Mouse (Mus musculus) ovary, adult 10 weeks (tissue): ENCODE measurements around the gene Ticam1. TPM values are rescaled to one million over a fixed set of nuclear protein-coding genes. Genes with fewer than 3 reads are reported as not detected.

Experiments used
- polyA plus RNA-seq: library from polyadenylated mRNA; stranded (reverse); fragments of 350-450 nt; fragmentation: Illumina TruSeq; extraction: RNeasy Lipid Tissue Mini Kit (QIAGEN cat#74804); gene quantifications from one replicate; pipeline ENCODE4 v1.2.3, GENCODE M21; 2014

Gene Ticam1
- 0.20 TPM for polyA plus RNA-seq

DNA sequence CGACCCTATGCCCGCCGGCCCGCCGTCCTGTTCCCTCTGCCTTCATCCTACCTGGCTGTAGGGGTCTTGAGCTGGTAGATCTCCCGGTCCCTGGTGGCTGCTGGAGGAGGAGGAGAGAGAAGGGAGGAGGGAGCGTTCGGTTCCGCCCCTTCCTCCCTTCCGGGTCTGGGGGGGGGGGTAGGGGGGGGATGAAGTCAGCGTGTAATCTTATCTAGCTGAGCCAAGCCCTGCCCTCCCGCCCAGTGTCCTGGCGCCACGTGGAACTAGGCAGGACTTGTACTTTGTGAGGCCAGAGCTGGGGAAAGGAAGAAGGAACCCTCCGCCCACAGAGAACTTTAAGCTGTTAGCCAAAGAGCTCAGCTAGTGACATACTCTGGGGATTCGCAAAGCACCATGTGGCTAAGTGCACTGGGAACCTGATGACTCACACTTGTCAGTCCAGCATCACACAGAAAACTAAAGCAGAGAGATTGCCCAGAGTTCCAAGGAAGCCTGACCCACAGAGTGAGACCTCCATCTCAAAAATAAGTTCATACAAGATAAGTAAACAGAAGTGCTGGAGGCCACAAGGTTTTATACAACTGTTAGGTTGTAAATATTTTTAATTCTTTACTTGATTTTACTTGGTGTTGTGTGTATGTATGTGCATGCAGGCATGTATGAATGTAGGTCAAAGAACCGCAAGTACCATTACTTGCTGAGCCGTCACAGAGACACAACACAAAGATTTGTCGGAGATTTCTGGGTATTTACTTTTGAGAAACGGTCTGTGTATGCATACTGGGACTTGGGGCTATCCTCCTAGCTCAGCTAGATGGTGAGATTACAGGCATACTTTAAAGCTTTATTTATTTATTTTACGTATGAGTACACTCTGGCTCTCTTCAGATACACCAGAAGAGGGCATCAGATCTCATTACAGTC is at the start of gene Ticam1:
Gene Ticam1, minus strand, starts transcription at position 144 of the 924 bp plus-strand sequence.

DNA sequence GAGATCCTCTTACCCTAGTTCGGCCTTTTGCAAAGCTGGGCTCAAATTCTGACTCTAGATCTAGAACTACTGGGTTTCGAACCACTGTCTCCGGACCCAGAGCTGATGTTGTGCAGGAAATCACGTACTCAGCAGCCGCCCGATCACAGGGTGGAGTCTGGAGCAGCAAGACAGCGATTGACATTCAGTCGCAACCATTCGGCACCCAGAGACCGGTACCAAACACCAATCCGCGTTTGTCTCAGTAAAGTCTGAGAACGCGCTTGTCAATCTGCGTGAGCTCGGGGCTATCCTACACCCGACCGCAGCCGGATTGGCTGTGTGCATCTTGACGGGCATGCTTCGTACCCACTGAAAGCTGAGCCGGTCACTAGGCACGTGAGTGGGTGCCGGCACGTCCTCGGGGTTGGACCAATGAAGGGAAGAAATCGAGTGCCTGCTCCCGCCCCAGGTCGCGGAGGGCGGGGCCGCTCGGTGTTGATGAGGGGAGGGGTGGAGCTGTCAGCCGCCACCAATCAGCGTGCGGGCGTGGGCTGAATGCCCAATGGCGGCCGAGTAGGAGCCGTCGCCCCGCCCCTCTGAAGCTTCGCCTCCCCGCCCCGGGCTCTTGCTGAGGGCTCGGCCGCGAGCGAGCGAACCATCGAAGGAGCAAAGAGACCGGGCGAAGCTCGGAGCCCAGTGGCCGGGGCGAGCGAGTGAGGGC is 49.0 kb upstream of the Ticam1 start, which contains the start of gene Kdm4b:
Gene Kdm4b, plus strand, starts transcription at position 613 of the 703 bp plus-strand sequence.

DNA sequence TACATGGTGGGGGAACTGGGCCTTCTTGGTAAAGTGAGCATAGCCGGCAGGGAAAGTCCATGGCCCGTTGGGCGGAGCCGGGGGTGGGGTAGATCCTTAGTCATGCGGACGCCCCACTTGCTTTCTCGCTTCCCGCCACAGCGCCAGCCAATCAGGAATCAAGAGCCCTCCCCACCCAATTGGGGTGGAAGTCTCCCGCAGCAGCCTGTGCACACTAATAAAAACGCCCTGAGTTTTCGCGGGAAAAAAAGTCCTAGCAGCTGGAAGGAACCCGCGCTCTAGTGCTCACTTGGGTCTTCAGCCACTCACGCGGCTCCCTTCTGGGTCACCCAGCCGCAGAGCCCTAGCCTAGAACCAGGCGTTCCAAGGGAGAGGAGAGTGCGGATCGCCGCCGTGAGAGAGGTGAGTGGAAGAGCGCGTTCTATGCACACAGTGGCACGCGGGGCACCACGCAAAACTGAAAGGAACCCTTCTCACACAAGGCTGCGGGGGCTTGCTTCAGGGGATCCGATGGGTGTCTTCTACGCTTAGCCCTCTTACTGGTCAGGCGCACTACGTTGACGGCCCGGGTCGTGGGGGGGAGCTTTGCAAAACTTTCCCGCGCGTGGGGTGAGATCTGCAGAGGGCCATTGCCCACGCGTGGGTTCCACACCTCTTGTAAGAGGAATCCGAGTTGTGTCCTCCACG is 26.7 kb upstream of the Ticam1 start, which contains the start of gene Uhrf1:
Gene Uhrf1, plus strand, starts transcription at position 162 of the 687 bp plus-strand sequence.

DNA sequence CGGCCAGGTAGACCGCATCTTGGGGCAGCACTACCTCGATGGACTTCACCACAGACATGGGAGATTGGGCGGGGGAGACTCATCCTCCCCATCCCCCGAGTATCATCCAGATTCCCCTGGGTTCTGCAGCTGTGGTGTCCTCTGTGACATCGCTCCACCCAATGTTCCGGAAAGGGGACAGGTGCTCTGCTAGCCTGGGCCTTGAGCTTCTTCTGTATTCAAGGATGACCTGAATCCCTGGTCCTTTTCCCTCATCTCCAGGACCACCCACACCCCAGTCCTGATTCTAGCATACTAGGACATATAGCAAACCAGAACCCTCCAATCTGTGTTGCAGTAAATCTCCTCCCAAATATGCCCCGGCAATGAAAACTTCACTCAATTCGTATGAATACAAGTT is 23.6 kb upstream of the Ticam1 start, which contains the start of gene Arrdc5:
Gene Arrdc5, minus strand, starts transcription at position 101 of the 400 bp plus-strand sequence.

DNA sequence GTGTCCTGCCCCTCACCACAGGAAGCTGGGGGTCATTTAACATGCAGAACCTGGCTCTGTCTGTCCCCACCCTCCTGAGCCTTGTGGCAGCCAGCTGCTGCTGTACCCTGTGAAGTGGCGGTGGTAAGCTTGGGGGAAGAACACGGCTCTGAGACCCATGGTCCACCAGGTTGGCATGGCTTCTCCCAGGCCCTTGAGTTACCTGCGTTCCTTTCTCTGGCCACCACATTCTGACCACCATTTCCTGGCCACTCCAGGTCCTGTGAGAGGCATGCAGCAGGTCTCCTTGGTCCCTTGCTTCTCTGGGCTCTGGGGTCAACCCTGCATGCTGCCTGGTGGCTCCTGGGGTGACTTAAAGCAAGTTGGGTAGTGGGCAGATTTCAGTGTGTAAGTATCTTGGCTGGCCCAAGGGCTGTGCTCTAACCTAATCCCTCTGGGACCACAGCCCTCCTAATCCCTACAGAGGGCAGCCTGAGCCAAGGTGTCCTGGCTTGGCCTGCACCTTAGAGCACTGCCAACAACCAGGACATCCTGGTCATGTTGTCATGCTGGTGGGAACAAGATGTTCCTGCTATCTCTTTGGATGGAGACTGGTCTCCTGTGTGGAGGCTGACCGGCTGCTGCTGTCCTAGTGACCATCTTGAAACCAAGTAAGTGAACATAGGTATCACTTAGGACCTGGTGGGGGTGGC is 16.1 kb upstream of the Ticam1 start, which contains the start of gene Plin3:
Gene Plin3, minus strand, starts transcription at position 343 of the 692 bp plus-strand sequence.

DNA sequence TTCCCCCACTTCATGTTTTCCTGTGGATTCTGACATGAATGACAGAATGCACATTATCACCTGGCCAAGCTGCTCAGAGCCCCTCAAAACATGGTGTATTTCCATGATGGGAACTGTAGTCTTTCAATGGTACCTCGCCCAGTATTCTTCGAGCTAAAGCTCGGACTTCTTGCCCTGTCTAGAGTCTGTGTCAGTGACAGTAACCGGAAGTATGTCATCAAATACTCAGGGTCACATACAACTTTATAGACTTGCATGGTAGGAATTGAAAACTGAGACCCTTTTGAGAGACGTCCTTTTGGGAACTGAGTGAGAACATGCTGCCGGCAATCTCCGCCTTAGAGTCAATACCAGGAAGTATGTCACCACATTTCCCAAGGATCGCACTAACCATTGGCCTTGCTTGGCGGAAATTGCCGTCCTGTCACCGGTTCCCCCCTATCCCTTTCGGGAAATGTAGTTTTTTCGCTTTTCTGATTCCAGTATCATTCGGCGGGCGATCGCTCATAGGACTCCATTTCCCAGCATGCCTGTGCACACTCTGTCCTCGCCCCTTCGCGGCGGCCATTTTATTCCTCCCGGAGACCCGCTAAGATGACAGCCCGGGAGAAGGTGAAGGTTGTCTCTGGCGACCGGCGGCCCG is 20.2 kb downstream of the Ticam1 start, which contains the start of gene Fem1a:
Gene Fem1a, plus strand, starts transcription at position 572 of the 643 bp plus-strand sequence.

Other genes with a start within 250 kb of the Ticam1 start
- gene Sh3gl1, start 240.2 kb downstream of the Ticam1 start, polyA plus RNA-seq = 0.14 TPM
- gene Chaf1a, start 236.3 kb downstream of the Ticam1 start, polyA plus RNA-seq = 1.6 TPM
- gene Ubxn6, start 201.8 kb downstream of the Ticam1 start, polyA plus RNA-seq = 17.7 TPM
- 2.6 TPM for gene Hdgfl2, start 197.2 kb downstream of the Ticam1 start, polyA plus RNA-seq
- gene Plin4, start 167.0 kb downstream of the Ticam1 start, polyA plus RNA-seq = 2.3 TPM
- 0.46 TPM for gene Plin5, start 159.2 kb downstream of the Ticam1 start, polyA plus RNA-seq
- gene Lrg1, start 154.8 kb downstream of the Ticam1 start, polyA plus RNA-seq = not detected
- not detected for gene Sema6b, start 136.4 kb downstream of the Ticam1 start, polyA plus RNA-seq
- 0.88 TPM for gene Tnfaip8l1, start 114.3 kb downstream of the Ticam1 start, polyA plus RNA-seq
- gene Mydgf, start 92.9 kb downstream of the Ticam1 start, polyA plus RNA-seq = 14.9 TPM
- not detected for gene Dpp9, start 57.9 kb downstream of the Ticam1 start, polyA plus RNA-seq
- 2.5 TPM for gene Fem1a, start 20.0 kb downstream of the Ticam1 start, polyA plus RNA-seq
- gene Plin3, start 16.1 kb upstream of the Ticam1 start, polyA plus RNA-seq = 22.7 TPM
- not detected for gene Arrdc5, start 23.5 kb upstream of the Ticam1 start, polyA plus RNA-seq
- gene Uhrf1, start 26.5 kb upstream of the Ticam1 start, polyA plus RNA-seq = 26.4 TPM
- 1.2 TPM for gene Kdm4b, start 49.3 kb upstream of the Ticam1 start, polyA plus RNA-seq
- 1.1 TPM for gene Ptprs, start 199.7 kb upstream of the Ticam1 start, polyA plus RNA-seq
- not detected for gene Znrf4, start 235.6 kb upstream of the Ticam1 start, polyA plus RNA-seq